Mouse (Mus musculus): ENCODE results near the gene Pgp. TPM values are rescaled to one million over a fixed set of nuclear protein-coding genes. Genes with fewer than 3 reads are reported as not detected.

The Pgp gene
- polyA plus RNA-seq, 1 experiment from 2014 or later: 67.6 TPM

DNA sequence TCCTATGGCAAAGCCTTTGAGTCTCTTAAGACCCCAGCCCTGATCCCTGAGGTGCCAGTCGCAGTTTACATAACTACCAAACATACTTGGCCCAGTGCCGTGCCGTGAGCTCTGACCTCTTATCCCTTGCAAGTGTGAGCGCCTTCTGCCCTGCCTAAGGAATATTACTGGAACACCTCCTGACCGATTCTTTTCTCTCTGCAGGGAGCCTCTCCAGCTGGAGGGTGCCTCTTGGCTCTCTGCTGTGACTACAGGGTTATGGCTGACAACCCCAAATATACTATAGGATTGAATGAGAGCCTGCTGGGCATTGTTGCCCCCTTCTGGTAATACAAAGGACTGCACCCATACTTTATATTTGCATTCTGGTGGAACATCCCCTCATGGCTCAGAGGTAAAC, 33.2 kb upstream of the Pgp start:
- Histone ChIP-seq H3K9ac (ENCODE audit: low read length) (no peak overlapping the region), H3K27ac (ENCODE audit: low read depth, low read length) (no peak overlapping the region), H3K36me3 (ENCODE audit: control insufficient read depth, insufficient read depth, low read length) (peaks cover 14% of the 10 kb centered on the region), H3K4me2 (no peak overlapping the region), H3K27me3 (ENCODE audit: control insufficient read depth, insufficient read depth, low read length) (no peaks in the 10 kb centered on the region), H3K9me3 (ENCODE audit: control insufficient read depth, low read length) (no peaks in the 10 kb centered on the region), H3K4me1 (ENCODE audit: control insufficient read depth, insufficient read depth, low read length) (no peaks in the 10 kb centered on the region), H3K4me3 (ENCODE audit: low read depth, low read length) (no peak overlapping the region)
- 77% methylated on average over 5 of the region's 5 CpGs for WGBS
- DNase-seq (ENCODE audit: low spot score, missing footprints): peak; percentile 90
- ATAC-seq (ENCODE audit: low FRiP score): peak; percentile 59; the same call in 1 of the 2 replicates

- DNase-seq (ENCODE audit: low spot score, missing footprints): no peak
- 95% methylated on average over 8 of the region's 8 CpGs for WGBS
These were observed 29.8 kb upstream of the Pgp start for GRCm38 (mm10) chr17:24440377-24440776.

DNA sequence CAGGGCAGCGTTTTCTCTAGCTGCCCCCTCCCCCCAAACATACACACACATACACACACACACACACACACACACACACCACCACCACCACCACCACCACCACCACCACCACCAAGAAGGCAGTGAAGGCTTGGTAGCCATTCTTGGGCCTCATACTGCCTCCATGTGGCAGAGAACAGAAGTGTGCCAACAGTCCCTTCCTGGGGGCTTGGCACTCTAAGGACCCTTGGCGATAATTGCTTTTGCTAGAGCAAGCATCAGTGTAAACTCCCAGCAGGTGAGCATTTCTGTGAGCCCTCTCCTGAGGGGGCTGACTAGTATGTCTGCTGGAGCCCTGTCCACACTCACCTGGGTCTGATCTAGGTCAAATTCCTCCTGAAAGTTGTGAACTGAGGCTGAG, 29.0 kb upstream of the Pgp start:
- DNase-seq (ENCODE audit: low spot score, missing footprints): no peak
- Histone ChIP-seq H3K27me3 (ENCODE audit: control insufficient read depth, insufficient read depth, low read length) (no peaks in the 10 kb centered on the region), H3K4me1 (ENCODE audit: control insufficient read depth, insufficient read depth, low read length) (no peaks in the 10 kb centered on the region), H3K4me3 (ENCODE audit: low read depth, low read length) (no peak overlapping the region), H3K36me3 (ENCODE audit: control insufficient read depth, insufficient read depth, low read length) (peaks cover 33% of the 10 kb centered on the region), H3K4me2 (no peak overlapping the region), H3K27ac (ENCODE audit: low read depth, low read length) (no peak overlapping the region), H3K9me3 (ENCODE audit: control insufficient read depth, low read length) (no peaks in the 10 kb centered on the region), H3K9ac (ENCODE audit: low read length) (no peak overlapping the region)
- no peak for ATAC-seq (ENCODE audit: low FRiP score)
- 48% methylated on average over 2 of the region's 2 CpGs for whole genome bisulfite sequencing

More at GRCm38 (mm10) chr17:24440377-24440776, 29.8 kb upstream of the Pgp start:
- no peak for ATAC-seq (ENCODE audit: low FRiP score)
- Histone ChIP-seq H3K36me3 (ENCODE audit: control insufficient read depth, insufficient read depth, low read length) (peaks cover 27% of the 10 kb centered on the region), H3K4me2 (no peak overlapping the region), H3K9ac (ENCODE audit: low read length) (no peak overlapping the region), H3K4me3 (ENCODE audit: low read depth, low read length) (no peak overlapping the region), H3K4me1 (ENCODE audit: control insufficient read depth, insufficient read depth, low read length) (no peaks in the 10 kb centered on the region), H3K9me3 (ENCODE audit: control insufficient read depth, low read length) (no peaks in the 10 kb centered on the region), H3K27ac (ENCODE audit: low read depth, low read length) (no peak overlapping the region), H3K27me3 (ENCODE audit: control insufficient read depth, insufficient read depth, low read length) (no peaks in the 10 kb centered on the region)

DNA sequence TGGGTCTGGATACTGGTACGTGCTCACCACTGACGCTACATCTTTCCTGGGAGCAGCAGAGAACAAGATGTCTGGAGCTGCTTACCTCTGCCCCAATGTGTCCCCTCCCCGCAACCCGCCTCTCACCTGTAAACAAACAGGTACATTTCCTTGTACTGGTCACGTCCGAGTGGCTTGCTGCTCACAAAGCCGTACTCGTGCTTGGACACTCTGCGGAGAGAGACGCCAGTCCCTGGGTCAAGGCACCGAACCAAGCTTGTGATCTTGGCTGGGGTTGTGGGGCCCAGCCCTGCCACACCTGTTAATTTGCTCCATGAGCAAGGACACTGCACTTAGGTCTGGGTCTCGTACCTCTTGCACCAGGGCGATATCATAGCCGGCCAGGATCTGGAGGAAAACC, 28.1 kb upstream of the Pgp start:
- H3K27ac ChIP-seq (ENCODE audit: low read depth, low read length): no peak overlapping the region
- DNase-seq (ENCODE audit: low spot score, missing footprints) (no peak), ATAC-seq (ENCODE audit: low FRiP score) (no peak)
- no peaks in the 10 kb centered on the region for H3K27me3 ChIP-seq (ENCODE audit: control insufficient read depth, insufficient read depth, low read length)
- peaks cover 40% of the 10 kb centered on the region for H3K36me3 ChIP-seq (ENCODE audit: control insufficient read depth, insufficient read depth, low read length)
- no peak overlapping the region for H3K4me2 ChIP-seq
- H3K9ac ChIP-seq (ENCODE audit: low read length): no peak overlapping the region
- H3K4me1 ChIP-seq (ENCODE audit: control insufficient read depth, insufficient read depth, low read length): no peaks in the 10 kb centered on the region
- H3K9me3 ChIP-seq (ENCODE audit: control insufficient read depth, low read length): no peaks in the 10 kb centered on the region
- H3K4me3 ChIP-seq (ENCODE audit: low read depth, low read length): no peak overlapping the region
- WGBS: 94% methylated on average over 14 of the region's 14 CpGs

GRCm38 (mm10) chr17:24442632-24443155, 27.5 kb upstream of the Pgp start, which contains the start of gene Dnase1l2:
Dnase1l2 (minus strand) TSS chr17:24443105.
- no peak within 1 kb of the TSS for H3K27ac ChIP-seq (ENCODE audit: low read depth, low read length)
- no peaks in the 10 kb centered on the region for H3K9me3 ChIP-seq (ENCODE audit: control insufficient read depth, low read length)
- DNase-seq (ENCODE audit: low spot score, missing footprints) (no peak), ATAC-seq (ENCODE audit: low FRiP score) (no peak)
- no peak within 1 kb of the TSS for H3K4me2 ChIP-seq
- H3K27me3 ChIP-seq (ENCODE audit: control insufficient read depth, insufficient read depth, low read length): no peaks in the 10 kb centered on the region
- no peak within 1 kb of the TSS for H3K9ac ChIP-seq (ENCODE audit: low read length)
- H3K36me3 ChIP-seq (ENCODE audit: control insufficient read depth, insufficient read depth, low read length): peaks cover 39% of the 10 kb centered on the region
- H3K4me3 ChIP-seq (ENCODE audit: low read depth, low read length): no peak within 1 kb of the TSS
- WGBS: 85% methylated on average over 7 of the region's 7 CpGs
- H3K4me1 ChIP-seq (ENCODE audit: control insufficient read depth, insufficient read depth, low read length): no peaks in the 10 kb centered on the region

DNA sequence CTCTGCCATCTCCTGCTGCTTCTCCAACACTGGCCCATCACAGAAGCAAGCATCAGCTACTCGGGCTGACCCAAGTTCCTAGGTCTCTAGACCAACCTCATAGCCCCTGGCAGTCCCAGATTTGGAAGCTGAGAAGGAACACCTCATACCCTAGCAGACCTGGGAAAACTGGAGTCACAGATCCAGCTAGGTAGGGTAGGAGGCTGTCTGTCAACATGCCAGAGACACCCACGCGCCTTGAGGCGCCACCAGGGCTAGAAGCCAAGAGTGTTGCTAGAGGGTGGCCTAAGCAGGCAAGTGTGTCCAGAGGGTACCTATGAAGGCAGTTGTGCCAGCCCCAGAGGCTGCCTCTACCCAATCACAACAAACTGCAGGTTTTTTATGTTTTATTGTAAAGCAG, 26.8 kb upstream of the Pgp start:
- ATAC-seq (ENCODE audit: low FRiP score) (no peak), DNase-seq (ENCODE audit: low spot score, missing footprints) (no peak)
- H3K27ac ChIP-seq (ENCODE audit: low read depth, low read length): no peak overlapping the region
- no peaks in the 10 kb centered on the region for H3K9me3 ChIP-seq (ENCODE audit: control insufficient read depth, low read length)
- H3K36me3 ChIP-seq (ENCODE audit: control insufficient read depth, insufficient read depth, low read length): peaks cover 40% of the 10 kb centered on the region
- H3K4me2 ChIP-seq: no peak overlapping the region
- no peak overlapping the region for H3K9ac ChIP-seq (ENCODE audit: low read length)
- no peak overlapping the region for H3K4me3 ChIP-seq (ENCODE audit: low read depth, low read length)
- no peaks in the 10 kb centered on the region for H3K27me3 ChIP-seq (ENCODE audit: control insufficient read depth, insufficient read depth, low read length)
- 89% methylated on average over 4 of the region's 4 CpGs for WGBS
- H3K4me1 ChIP-seq (ENCODE audit: control insufficient read depth, insufficient read depth, low read length): no peaks in the 10 kb centered on the region

GRCm38 (mm10) chr17:24446590-24446989, 23.6 kb upstream of the Pgp start:
- H3K4me3 ChIP-seq (ENCODE audit: low read depth, low read length): no peak overlapping the region
- no peaks in the 10 kb centered on the region for H3K9me3 ChIP-seq (ENCODE audit: control insufficient read depth, low read length)
- peaks cover 40% of the 10 kb centered on the region for H3K36me3 ChIP-seq (ENCODE audit: control insufficient read depth, insufficient read depth, low read length)
- DNase-seq (ENCODE audit: low spot score, missing footprints): no peak
- no peaks in the 10 kb centered on the region for H3K27me3 ChIP-seq (ENCODE audit: control insufficient read depth, insufficient read depth, low read length)
- no peak overlapping the region for H3K4me2 ChIP-seq
- H3K9ac ChIP-seq (ENCODE audit: low read length): no peak overlapping the region
- H3K4me1 ChIP-seq (ENCODE audit: control insufficient read depth, insufficient read depth, low read length): no peaks in the 10 kb centered on the region
- no peak for ATAC-seq (ENCODE audit: low FRiP score)
- H3K27ac ChIP-seq (ENCODE audit: low read depth, low read length): no peak overlapping the region
- 93% methylated on average over 8 of the region's 8 CpGs for WGBS

- WGBS: 93% methylated on average over 6 of the region's 6 CpGs
- no peak for DNase-seq (ENCODE audit: low spot score, missing footprints)
- ATAC-seq (ENCODE audit: low FRiP score): no peak
- H3K4me3 ChIP-seq (ENCODE audit: low read depth, low read length): no peak overlapping the region
- H3K36me3 ChIP-seq (ENCODE audit: control insufficient read depth, insufficient read depth, low read length): peaks cover 36% of the 10 kb centered on the region
- H3K4me1 ChIP-seq (ENCODE audit: control insufficient read depth, insufficient read depth, low read length): peaks cover 6% of the 10 kb centered on the region
- no peaks in the 10 kb centered on the region for H3K9me3 ChIP-seq (ENCODE audit: control insufficient read depth, low read length)
- H3K4me2 ChIP-seq: no peak overlapping the region
- H3K27me3 ChIP-seq (ENCODE audit: control insufficient read depth, insufficient read depth, low read length): no peaks in the 10 kb centered on the region
- H3K9ac ChIP-seq (ENCODE audit: low read length): no peak overlapping the region
- no peak overlapping the region for H3K27ac ChIP-seq (ENCODE audit: low read depth, low read length)
These were observed 20.7 kb upstream of the Pgp start for GRCm38 (mm10) chr17:24449507-24449906.

- H3K36me3 ChIP-seq (ENCODE audit: control insufficient read depth, insufficient read depth, low read length): peaks cover 20% of the 10 kb centered on the region
These were observed 19.0 kb upstream of the Pgp start for GRCm38 (mm10) chr17:24451220-24451619.

More at GRCm38 (mm10) chr17:24451220-24451619, 19.0 kb upstream of the Pgp start:
- H3K4me3 ChIP-seq (ENCODE audit: low read depth, low read length): no peak overlapping the region
- H3K4me1 ChIP-seq (ENCODE audit: control insufficient read depth, insufficient read depth, low read length): peaks cover 6% of the 10 kb centered on the region
- no peak for ATAC-seq (ENCODE audit: low FRiP score)
- no peak for DNase-seq (ENCODE audit: low spot score, missing footprints)
- H3K27me3 ChIP-seq (ENCODE audit: control insufficient read depth, insufficient read depth, low read length): no peaks in the 10 kb centered on the region
- 94% methylated on average over 6 of the region's 6 CpGs for WGBS
- no peaks in the 10 kb centered on the region for H3K9me3 ChIP-seq (ENCODE audit: control insufficient read depth, low read length)
- no peak overlapping the region for H3K27ac ChIP-seq (ENCODE audit: low read depth, low read length)
- H3K9ac ChIP-seq (ENCODE audit: low read length): no peak overlapping the region
- H3K4me2 ChIP-seq: no peak overlapping the region
